Mouse (Mus musculus): ENCODE measurements around the gene Fancl. TPM values are rescaled to one million over a fixed set of nuclear protein-coding genes. Genes with fewer than 3 reads are reported as not detected.

Gene Fancl
- polyA plus RNA-seq, 1 experiment from 2014 or later = 19.8 TPM

GRCm38 (mm10) chr11:26437818-26438217 lies 51.9 kb downstream of the Fancl start:
- Histone ChIP-seq H3K4me1 (no peaks in the 10 kb centered on the region), H3K27me3 (no peaks in the 10 kb centered on the region), H3K27ac (peak overlapping the region; percentile 65; the same call in 1 of the 2 replicates), H3K36me3 (ENCODE audit: poor library complexity, severe bottlenecking) (no peaks in the 10 kb centered on the region), H3K4me3 (no peak overlapping the region), H3K9me3 (replicated peaks) (no peaks in the 10 kb centered on the region), H3K4me2 (peak overlapping the region; percentile 11; the same call in 1 of the 2 replicates), H3K9ac (no peak overlapping the region)
- WGBS = 63% methylated on average over 13 of the region's 13 CpGs
- ATAC-seq = peak; percentile 79

- Histone ChIP-seq H3K9ac (no peak overlapping the region), H3K36me3 (ENCODE audit: poor library complexity, severe bottlenecking) (no peaks in the 10 kb centered on the region), H3K27ac (no peak overlapping the region), H3K4me2 (no peak overlapping the region), H3K4me1 (no peaks in the 10 kb centered on the region), H3K9me3 (replicated peaks) (no peaks in the 10 kb centered on the region; the same call in 1 of the 2 replicates), H3K27me3 (no peaks in the 10 kb centered on the region), H3K4me3 (no peak overlapping the region)
- ATAC-seq = peak; percentile 39; the same call in 1 of the 2 replicates
- 42% methylated on average over 1 of the region's 1 CpGs for WGBS
These were observed 55.2 kb downstream of the Fancl start for GRCm38 (mm10) chr11:26441121-26441520.

DNA sequence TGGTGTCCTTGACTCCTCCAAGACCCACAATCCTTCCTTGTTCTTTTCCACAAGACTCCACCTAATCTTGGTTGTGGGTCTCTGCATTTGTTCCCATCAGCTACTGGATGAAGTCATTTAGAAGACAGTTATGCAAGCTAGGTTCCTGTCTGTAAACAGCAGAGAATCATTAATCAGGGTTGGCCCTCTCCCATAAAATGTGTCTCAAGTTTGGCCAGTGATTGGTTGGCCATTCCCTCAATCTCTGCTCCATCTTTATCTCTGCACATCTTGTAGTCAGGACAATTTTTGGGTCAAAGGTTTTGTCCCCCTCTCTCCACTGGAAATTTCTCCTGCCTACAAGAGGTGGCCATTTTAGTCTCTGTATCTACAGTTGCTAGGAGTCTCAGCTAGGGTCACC lies 58.4 kb downstream of the Fancl start:
- no peaks in the 10 kb centered on the region; the same call in 1 of the 2 replicates for H3K9me3 ChIP-seq (replicated peaks)
- no peaks in the 10 kb centered on the region for H3K36me3 ChIP-seq (ENCODE audit: poor library complexity, severe bottlenecking)
- no peak overlapping the region for H3K27ac ChIP-seq
- H3K4me1 ChIP-seq = no peaks in the 10 kb centered on the region
- no peak overlapping the region for H3K4me2 ChIP-seq
- no peak for ATAC-seq
- H3K27me3 ChIP-seq = no peaks in the 10 kb centered on the region
- H3K9ac ChIP-seq = no peak overlapping the region
- no peak overlapping the region for H3K4me3 ChIP-seq

DNA sequence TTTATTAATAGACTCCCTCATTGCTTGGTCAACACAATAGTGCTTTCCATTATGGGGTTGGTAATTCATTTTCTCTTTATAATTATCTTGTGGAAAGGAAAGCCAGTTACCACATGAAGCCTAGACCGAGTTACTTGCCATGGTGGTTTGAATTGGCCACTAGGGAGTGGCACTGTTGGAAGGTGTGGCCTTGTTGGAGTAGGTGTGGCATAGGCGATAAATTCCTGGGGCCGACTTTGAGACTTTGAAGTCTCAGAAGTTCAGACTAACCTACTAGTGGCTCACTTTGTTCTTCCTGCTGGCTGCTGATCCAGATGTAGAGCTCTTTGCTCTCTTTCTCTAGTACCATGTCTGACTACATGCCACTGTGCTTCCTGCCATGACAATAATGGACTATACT lies 63.9 kb downstream of the Fancl start:
- ATAC-seq = no peak
- no peak overlapping the region for H3K4me2 ChIP-seq
- H3K4me3 ChIP-seq = no peak overlapping the region
- H3K9ac ChIP-seq = no peak overlapping the region
- no peak overlapping the region for H3K27ac ChIP-seq
- WGBS = 92% methylated on average over 3 of the region's 3 CpGs
- H3K4me1 ChIP-seq = no peaks in the 10 kb centered on the region
- H3K36me3 ChIP-seq (ENCODE audit: poor library complexity, severe bottlenecking) = no peaks in the 10 kb centered on the region
- H3K9me3 ChIP-seq (replicated peaks) = no peaks in the 10 kb centered on the region; the same call in 1 of the 2 replicates
- no peaks in the 10 kb centered on the region for H3K27me3 ChIP-seq

GRCm38 (mm10) chr11:26450636-26451035 lies 64.7 kb downstream of the Fancl start:
- no peaks in the 10 kb centered on the region for H3K27me3 ChIP-seq
- 97% methylated on average over 1 of the region's 1 CpGs for WGBS
- no peaks in the 10 kb centered on the region for H3K4me1 ChIP-seq
- no peak overlapping the region for H3K9ac ChIP-seq
- no peaks in the 10 kb centered on the region; the same call in 1 of the 2 replicates for H3K9me3 ChIP-seq (replicated peaks)
- H3K36me3 ChIP-seq (ENCODE audit: poor library complexity, severe bottlenecking) = no peaks in the 10 kb centered on the region
- no peak overlapping the region for H3K4me3 ChIP-seq
- H3K4me2 ChIP-seq = no peak overlapping the region
- no peak for ATAC-seq
- H3K27ac ChIP-seq = no peak overlapping the region

- Histone ChIP-seq H3K4me3 (no peak overlapping the region), H3K27ac (no peak overlapping the region), H3K4me2 (no peak overlapping the region), H3K9me3 (replicated peaks) (no peaks in the 10 kb centered on the region), H3K9ac (no peak overlapping the region), H3K36me3 (ENCODE audit: poor library complexity, severe bottlenecking) (no peaks in the 10 kb centered on the region), H3K4me1 (no peaks in the 10 kb centered on the region), H3K27me3 (no peaks in the 10 kb centered on the region)
- ATAC-seq = no peak
- WGBS = 83% methylated on average over 2 of the region's 2 CpGs
These were observed 65.3 kb downstream of the Fancl start for GRCm38 (mm10) chr11:26451228-26451627.

DNA sequence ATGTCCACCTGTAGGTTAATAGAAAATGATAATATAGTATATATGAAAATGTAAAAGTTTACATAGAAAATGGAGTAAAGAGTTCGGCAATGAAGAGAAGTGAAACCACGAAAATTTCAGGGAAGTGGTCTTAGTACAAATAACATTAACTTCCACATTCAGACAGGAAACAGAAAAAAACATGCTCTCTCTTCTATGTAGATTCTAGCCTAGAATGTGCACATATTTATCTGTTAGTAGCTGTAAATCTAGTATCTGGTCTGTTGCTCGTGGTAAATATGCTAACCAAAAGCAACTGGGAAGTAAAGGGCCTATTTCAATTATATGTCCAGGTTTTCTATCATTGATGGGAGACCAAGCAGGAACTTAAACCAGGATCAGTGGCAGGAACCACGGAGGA lies 66.8 kb downstream of the Fancl start:
- no peak for ATAC-seq
- 94% methylated on average over 4 of the region's 4 CpGs for WGBS

GRCm38 (mm10) chr11:26454081-26454480 lies 68.1 kb downstream of the Fancl start:
- Histone ChIP-seq H3K27me3 (no peaks in the 10 kb centered on the region), H3K27ac (no peak overlapping the region), H3K4me1 (no peaks in the 10 kb centered on the region), H3K9ac (no peak overlapping the region), H3K4me3 (no peak overlapping the region), H3K9me3 (replicated peaks) (no peaks in the 10 kb centered on the region), H3K36me3 (ENCODE audit: poor library complexity, severe bottlenecking) (no peaks in the 10 kb centered on the region), H3K4me2 (no peak overlapping the region)
- 84% methylated on average over 4 of the region's 4 CpGs for WGBS
- no peak for ATAC-seq

More for the DNA sequence above, 66.8 kb downstream of the Fancl start:
- Histone ChIP-seq H3K4me2 (no peak overlapping the region), H3K4me3 (no peak overlapping the region), H3K4me1 (no peaks in the 10 kb centered on the region), H3K36me3 (ENCODE audit: poor library complexity, severe bottlenecking) (no peaks in the 10 kb centered on the region), H3K27ac (no peak overlapping the region), H3K9me3 (replicated peaks) (no peaks in the 10 kb centered on the region), H3K9ac (no peak overlapping the region), H3K27me3 (no peaks in the 10 kb centered on the region)

DNA sequence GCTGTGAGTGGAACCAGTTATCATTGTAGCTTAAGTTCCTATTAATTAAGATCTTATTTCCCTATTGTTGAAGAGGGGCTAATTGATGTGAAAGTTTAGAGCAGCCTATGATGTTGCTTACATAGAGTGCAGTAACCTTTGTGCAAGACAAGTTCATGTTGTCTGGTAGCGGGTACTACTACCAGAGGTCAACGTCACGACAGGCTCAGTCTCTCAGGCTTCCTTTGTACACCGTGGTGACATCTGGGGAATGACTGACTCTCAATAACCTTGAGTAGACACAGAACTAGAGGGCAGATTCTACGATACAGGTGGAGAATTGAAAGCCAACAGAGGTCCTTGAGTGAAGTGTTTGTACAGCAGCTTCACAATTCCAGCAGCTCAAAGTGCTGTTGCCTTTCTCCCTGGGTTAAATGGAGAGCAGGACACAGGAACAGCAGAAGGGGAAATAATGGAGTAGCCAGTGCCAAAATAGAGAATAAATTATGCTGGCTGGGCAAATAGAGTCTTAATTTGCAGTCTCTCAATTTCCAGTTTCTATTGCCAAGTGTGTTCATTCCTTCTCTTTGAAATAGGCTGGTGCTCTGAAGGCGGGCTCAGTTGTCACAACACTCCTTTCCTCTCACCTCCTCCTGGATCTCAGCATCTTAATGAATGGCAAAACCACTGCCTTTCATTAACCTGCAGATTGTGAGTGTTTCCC lies 91.3 kb downstream of the Fancl start:
- no peak overlapping the region for H3K27ac ChIP-seq
- H3K36me3 ChIP-seq (ENCODE audit: poor library complexity, severe bottlenecking) = no peaks in the 10 kb centered on the region
- ATAC-seq = peak; percentile 58
- no peak overlapping the region for H3K4me2 ChIP-seq
- H3K4me1 ChIP-seq = peaks cover 11% of the 10 kb centered on the region; the same call in 1 of the 2 replicates
- no peaks in the 10 kb centered on the region for H3K27me3 ChIP-seq
- no peaks in the 10 kb centered on the region for H3K9me3 ChIP-seq (replicated peaks)
- no peak overlapping the region for H3K9ac ChIP-seq
- WGBS = 56% methylated on average over 6 of the region's 6 CpGs
- H3K4me3 ChIP-seq = no peak overlapping the region

DNA sequence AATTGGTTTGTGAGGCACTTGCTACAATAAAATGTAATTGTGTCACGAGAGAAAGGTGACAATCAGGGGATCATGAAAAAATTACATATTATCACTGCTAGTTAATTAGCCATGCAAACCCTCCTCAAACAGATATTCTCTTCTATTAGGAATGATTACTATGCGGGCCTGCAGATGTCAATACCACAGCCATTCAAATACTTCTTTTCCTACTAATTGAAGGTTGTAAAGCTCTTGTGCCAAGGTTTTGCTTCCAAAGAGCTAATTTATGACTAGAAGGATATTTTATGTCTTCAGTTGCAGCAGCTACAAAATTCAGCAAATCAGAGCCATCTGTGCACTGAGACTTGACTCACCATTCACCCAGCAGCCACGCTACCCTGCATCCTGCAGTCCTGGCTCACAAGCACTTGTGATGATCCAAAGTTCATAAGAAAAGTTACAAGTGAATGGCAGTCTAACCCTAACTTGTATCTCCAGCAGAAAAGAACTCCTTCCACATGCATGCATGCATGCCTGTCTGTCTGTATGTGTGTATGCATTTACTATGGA lies 95.8 kb downstream of the Fancl start:
- Histone ChIP-seq H3K9me3 (replicated peaks) (no peaks in the 10 kb centered on the region), H3K27ac (no peak overlapping the region), H3K4me3 (no peak overlapping the region), H3K4me2 (no peak overlapping the region), H3K9ac (no peak overlapping the region), H3K4me1 (peaks cover 12% of the 10 kb centered on the region; the same call in 1 of the 2 replicates), H3K27me3 (no peaks in the 10 kb centered on the region), H3K36me3 (ENCODE audit: poor library complexity, severe bottlenecking) (no peaks in the 10 kb centered on the region)
- ATAC-seq = peak; percentile 61
- 49% methylated on average over 3 of the region's 3 CpGs for WGBS

GRCm38 (mm10) chr11:26489761-26490466 lies 104.0 kb downstream of the Fancl start:
- no peaks in the 10 kb centered on the region for H3K27me3 ChIP-seq
- no peaks in the 10 kb centered on the region for H3K9me3 ChIP-seq (replicated peaks)
- no peaks in the 10 kb centered on the region for H3K4me1 ChIP-seq
- ATAC-seq = peak; percentile 77
- no peak overlapping the region for H3K4me3 ChIP-seq
- H3K27ac ChIP-seq = no peak overlapping the region
- H3K4me2 ChIP-seq = no peak overlapping the region
- 86% methylated on average over 12 of the region's 12 CpGs for whole genome bisulfite sequencing
- H3K36me3 ChIP-seq (ENCODE audit: poor library complexity, severe bottlenecking) = no peaks in the 10 kb centered on the region
- H3K9ac ChIP-seq = no peak overlapping the region

GRCm38 (mm10) chr11:26495951-26496350 lies 110.0 kb downstream of the Fancl start:
- WGBS = 90% methylated on average over 5 of the region's 5 CpGs
- Histone ChIP-seq H3K4me3 (no peak overlapping the region), H3K27me3 (no peaks in the 10 kb centered on the region), H3K9me3 (replicated peaks) (no peaks in the 10 kb centered on the region), H3K27ac (no peak overlapping the region), H3K9ac (no peak overlapping the region), H3K36me3 (ENCODE audit: poor library complexity, severe bottlenecking) (no peaks in the 10 kb centered on the region), H3K4me1 (no peaks in the 10 kb centered on the region), H3K4me2 (no peak overlapping the region)
- no peak for ATAC-seq

Measured in forebrain, embryonic 13.5 days (tissue).